Mouse (Mus musculus) left cerebral cortex, adult 11 months (tissue): ENCODE results near the gene Pkd1.

ENCODE experiments used
- DNase-seq: peaks from one replicate; pipeline ENCODE4 v3.0.0; 2022; ENCODE audit warnings: low spot score

Pkd1 gene

DNA sequence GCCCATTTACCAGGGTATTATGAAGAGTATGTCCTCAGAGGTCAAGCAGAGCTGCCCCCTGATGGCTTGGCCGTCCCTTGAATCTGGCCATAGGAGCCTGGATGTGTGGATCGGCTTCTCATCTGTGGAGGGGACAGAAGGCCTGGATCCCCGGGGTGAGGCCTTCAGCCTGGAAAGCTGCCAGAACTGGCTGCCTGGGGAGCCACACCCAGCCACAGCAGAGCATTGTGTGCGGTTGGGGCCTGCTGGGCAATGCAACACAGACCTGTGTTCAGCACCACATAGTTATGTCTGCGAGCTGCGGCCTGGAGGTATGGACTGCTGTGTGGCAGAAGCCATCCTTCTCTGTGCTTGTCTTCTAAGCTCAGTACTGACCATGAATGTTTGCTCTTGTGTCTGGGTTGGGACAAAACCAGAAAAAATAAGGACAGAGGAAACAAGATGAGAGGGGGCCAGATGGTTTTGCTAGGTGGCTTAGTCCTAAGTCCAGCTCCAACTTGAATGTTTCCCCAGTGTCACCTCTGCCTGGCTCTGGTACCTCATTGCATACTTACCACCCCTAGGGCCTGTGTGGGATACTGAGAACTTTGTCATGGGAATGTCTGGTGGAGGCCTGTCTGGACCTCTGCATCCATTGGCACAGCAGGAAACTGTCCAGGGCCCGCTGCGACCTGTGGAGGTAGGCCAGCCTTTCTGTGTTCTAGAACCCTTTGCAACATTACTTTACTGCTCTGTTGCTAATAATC, 17.6 kb downstream of the Pkd1 start:
- DNase-seq: no peak

DNA sequence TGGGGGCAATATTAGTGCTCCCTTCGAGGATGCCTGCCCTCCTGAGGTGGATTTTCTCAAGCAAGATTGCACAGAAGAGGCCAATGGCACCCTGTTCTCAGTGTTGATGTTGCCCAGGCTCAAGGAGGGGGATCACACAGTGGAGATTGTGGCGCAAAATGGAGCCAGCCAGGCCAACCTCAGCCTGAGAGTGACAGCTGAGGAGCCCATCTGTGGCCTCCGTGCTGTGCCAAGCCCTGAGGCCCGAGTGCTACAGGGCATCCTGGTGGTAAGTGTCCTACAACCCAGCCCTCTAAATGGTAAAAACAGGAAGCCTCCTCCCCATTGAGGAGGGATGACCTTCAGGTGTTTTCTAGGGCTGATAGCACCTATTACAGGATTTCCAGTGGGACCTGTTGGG, 20.2 kb downstream of the Pkd1 start:
- DNase-seq: no peak

DNA sequence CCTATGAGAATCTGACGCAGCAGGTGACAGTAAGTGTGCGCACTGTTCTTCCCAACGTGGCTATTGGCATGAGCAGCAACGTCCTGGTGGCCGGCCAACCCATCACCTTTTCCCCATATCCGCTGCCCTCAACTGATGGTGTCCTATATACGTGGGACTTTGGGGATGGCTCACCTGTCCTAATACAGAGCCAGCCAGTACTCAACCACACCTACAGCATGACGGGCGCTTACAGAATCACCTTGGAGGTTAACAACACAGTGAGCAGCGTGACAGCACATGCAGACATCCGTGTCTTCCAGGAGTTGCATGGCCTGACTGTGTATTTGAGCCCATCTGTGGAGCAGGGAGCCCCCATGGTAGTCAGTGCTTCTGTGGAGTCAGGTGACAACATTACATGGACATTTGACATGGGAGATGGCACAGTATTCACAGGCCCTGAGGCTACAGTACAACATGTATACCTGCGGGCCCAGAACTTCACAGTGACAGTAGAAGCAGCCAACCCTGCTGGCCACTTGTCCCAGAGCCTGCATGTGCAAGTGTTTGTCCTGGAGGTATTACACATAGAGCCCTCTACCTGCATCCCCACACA, 23.1 kb downstream of the Pkd1 start:
- DNase-seq: no peak

DNA sequence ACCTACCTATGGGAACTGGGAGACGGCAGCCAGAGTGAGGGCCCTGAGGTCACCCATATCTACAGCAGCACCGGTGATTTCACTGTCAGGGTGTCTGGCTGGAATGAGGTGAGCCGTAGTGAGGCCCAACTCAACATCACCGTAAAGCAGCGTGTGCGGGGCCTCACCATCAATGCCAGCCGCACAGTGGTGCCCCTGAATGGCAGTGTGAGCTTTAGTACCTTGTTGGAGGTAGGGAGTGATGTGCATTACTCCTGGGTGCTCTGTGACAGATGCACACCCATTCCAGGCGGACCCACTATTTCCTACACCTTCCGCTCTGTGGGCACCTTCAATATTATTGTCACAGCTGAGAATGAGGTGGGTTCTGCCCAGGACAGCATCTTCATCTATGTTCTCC, 24.2 kb downstream of the Pkd1 start:
- no peak for DNase-seq

DNA sequence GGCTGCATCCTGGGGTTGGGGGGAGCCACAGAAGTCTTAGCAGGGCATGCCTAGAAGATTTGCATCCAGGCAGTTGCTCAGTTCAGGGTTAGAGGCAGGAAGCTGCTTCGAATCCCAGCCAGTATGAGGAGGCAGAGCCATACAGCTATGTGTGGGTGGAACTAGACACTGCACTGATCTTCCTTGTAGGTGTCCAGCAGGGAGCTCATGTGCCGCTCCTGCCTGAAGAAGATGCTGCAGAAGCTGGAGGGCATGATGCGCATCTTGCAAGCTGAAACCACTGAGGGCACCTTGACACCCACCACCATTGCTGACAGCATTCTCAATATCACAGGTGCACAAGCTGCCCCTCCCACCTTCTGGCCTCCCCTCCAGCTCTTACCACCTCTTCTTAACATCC, 29.9 kb downstream of the Pkd1 start:
- no peak for DNase-seq

DNA sequence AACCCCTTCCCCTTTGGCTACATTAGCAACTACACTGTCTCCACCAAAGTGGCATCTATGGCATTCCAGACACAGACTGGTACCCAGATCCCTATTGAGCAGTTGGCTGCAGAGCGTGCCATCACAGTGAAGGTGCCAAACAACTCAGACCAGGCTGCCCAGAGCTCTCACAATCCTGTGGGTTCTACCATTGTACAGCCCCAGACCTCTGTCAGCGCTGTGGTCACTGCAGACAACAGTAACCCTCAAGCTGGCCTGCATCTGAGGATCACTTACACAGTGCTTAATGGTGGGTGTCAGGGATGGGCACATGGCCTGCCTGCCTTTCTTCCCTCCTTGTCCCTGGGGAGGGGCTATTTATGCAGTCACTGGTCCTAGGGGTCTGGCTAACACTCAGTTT, 30.7 kb downstream of the Pkd1 start:
- no peak for DNase-seq

DNA sequence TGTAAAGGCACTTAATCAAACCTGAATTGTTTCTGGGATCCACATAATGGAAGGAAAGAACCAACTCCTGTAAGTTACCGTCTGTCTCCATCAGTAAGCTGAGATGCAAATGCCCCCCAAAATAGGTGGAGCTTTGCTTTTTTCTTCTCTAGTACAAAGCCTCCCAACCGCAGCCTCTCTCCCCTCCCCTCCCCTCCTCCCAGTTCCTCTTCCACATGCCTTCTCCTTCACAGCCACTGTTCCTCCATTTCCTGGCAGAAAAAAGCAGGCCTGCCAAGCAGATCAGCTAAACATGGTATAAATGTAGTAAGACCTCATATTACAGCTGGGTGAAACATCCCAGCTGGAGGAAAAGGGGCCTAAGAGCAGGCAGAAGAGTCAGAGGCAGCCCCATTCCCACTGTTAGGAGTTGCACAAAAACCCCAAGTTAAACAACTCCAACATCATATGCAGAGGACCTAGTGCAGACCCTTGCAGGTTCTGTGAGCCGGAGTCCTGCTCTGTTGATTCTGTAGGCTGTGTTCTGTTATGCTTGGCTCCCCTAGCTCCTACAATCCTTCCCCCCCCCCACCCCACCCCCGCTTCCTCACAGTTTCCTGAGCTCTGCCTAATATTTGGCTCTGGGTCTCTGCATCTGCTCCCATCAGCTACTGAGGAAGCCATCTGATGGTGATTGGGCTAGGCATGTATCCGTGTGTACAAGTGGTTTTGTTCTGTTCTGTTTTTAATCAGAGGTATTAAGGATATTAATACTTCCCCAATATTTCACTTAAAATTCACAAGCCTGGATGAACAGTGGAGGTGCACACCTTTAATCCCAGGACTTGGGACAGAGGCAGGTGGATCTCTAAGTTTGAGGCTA, 34.2 kb downstream of the Pkd1 start:
- DNase-seq: no peak

DNA sequence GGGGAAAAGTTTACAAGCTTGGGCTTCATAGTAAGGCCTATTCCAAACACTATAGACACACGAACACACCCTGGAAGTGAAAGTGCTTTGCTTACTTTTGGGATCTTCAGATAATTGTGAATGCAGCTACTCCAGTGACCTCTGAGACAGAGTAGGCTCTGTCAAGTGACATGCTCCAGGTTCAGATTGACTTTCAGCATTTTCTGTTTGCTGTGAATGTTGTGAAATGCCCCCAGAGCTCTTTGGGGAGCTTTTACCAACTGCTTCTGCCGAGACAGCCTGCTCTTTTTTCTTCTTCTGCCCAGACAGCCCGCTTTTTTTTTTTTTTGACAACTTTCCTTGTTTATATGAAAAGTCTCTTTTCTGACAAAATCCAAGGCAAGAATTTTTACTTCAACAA, 34.9 kb downstream of the Pkd1 start:
- DNase-seq: no peak

DNA sequence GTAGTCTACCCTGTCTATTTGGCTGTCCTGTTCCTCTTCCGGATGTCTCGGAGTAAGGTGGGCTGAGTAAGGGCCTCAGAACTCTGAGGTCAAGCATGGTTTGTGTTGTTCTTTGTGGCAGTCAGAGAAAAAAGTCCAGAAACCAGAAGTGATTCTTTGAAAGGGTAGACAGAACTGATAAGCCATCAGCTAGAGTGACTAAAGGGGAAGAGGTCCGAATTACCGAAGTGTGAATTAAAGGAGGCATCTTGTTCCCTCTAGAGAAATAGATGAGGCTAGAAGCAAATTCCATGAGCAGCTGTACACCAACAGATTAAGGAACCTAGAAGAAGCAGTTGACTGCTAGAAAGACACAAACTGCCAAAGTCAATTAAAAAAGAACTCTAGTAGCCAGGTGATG, 36.9 kb downstream of the Pkd1 start:
- no peak for DNase-seq

DNA sequence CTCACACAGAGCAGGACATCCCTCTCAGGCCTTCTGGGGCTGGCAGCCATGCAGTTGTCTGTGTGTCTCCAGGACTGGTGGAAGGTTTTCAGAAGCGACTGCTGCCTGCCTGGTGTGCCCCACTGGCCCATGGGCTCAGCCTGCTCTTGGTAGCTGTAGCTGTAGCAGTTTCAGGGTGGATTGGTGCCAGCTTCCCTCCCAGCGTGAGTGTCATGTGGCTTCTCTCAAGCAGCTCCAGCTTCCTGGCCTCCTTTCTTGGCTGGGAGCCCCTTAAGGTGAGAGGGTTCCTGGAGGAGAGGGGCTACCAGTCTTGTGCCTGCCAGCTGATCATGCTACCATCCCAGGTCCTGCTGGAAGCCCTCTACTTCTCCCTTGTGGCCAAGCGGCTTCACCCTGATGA, 41.3 kb downstream of the Pkd1 start:
- no peak for DNase-seq

DNA sequence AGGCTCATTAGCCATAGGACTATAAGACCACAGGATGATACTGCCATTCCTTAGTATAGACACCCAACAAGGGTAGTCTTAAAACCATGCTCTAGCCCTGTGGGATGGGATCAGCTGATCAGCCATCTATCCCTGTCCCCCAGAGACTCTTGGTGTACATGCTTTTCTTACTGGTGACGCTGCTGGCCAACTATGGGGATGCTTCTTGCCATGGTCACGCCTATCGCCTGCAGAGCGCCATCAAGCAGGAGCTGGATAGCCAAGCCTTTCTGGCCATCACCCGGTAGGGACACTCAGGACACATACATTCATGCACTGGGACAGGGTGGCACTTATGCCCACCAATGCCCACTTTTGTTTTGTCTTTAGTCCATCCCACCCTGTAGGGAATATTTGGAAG, 42.1 kb downstream of the Pkd1 start:
- DNase-seq: no peak

DNA sequence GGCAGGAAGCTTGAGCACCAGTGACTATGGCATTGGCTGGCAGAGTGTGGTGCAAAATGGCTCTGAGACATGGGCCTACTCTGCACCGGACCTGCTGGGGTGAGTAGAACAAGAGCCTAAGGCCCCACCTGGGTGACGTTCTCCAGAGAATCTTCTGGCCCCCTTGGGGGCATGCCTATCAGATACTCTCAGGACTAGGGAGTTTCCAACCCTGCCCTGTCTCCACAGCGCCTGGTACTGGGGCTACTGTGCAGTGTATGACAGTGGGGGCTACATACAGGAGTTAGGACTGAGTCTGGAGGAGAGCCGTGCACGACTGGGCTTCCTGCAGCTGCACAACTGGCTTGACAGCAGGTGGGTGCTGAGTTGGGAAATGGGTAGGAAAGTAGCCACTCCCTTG, 43.6 kb downstream of the Pkd1 start:
- no peak for DNase-seq

DNA sequence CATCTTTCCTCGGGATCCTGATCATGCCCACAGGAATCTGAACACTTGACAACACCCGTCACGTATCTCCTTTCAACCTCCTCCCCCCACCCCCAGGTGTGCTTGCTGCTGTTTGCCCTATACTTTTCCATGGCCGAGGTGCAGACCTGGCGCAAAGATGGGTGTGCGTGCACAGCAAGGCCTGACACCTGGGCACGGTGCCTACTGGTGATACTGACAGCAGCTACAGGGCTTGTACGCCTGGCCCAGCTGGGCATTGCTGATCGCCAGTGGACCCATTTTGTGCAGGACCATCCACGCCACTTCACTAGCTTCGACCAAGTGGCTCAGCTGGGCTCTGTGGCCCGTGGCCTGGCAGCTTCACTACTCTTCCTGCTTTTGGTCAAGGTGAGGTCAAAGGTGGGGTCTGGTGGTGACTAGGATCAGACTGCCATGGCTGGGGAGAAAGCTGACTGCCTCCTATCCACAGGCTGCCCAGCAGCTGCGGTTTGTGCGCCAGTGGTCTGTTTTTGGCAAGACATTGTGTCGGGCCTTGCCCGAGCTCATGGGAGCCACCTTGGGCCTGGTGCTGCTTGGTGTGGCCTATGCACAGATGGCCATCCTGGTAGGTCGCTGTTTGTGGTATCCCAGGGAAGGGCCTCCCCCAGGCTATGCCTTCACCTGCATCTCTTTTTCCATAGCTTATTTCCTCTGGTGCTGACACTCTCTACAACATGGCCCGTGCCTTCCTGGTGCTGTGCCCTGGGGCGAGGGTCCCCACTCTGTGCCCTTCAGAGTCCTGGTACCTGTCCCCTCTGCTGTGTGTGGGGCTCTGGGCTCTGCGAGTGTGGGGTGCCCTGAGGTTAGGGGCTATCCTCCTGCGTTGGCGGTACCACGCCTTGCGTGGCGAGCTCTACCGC, 44.6 kb downstream of the Pkd1 start:
- no peak for DNase-seq

DNA sequence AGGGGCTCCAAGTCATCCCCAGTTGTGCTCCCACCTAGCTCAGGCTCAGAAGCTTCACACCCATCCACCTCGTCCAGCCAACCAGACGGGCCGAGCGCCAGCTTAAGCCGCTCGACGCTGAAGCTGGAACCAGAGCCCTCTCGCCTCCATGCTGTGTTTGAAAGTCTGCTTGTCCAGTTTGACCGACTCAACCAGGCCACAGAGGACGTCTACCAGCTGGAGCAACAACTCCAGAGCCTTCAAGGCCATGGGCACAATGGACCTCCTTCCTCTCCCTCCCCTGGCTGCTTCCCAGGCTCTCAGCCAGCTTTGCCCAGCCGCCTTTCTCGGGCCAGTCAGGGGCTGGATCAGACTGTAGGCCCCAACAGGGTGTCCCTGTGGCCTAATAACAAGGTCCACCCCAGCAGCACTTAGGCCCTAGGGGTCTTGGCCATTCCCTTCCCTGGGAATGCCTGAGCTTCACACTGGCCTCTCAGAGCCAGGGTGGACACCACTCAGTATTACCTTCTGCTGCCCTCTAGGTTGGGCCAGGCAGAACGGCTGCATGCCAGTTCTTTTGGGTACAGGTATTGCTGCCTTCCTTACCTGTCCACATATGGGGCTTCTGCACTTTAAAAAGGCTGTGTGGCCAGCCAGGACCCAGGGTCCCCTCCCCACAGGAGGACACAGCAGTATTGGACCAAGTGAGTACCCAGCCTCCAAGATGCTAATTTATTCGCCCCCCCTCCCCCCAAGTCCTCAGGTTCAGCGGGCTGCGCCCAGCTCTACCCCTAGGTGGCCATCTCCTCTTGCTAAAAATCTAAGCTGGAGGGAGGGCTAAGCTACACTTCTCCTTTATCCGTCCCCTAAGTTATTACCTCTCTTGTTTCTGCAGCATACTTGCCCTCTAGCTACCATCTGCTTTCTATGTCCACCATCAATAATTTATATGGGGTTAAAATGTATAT, 45.8 kb downstream of the Pkd1 start:
- DNase-seq: no peak

DNA sequence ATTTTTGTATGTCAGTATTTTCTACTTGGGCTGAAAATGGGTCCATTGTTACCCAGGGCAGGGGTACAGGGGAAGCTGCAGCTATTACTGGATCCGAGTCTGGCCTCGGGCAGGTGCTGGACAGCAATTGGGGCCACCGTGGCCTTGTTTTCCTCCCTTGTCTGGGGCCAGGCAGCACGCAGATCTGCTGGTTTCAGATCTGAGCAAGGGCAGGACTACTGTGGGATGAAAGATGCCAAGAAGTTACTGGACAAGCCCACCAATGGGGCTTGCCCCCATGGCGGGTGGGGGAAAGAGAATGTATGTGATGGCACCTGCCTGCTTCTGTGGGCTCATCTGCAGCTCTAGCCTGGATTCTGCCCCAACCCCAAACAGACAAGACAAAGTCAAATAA, 46.4 kb downstream of the Pkd1 start:
- no peak for DNase-seq

DNA sequence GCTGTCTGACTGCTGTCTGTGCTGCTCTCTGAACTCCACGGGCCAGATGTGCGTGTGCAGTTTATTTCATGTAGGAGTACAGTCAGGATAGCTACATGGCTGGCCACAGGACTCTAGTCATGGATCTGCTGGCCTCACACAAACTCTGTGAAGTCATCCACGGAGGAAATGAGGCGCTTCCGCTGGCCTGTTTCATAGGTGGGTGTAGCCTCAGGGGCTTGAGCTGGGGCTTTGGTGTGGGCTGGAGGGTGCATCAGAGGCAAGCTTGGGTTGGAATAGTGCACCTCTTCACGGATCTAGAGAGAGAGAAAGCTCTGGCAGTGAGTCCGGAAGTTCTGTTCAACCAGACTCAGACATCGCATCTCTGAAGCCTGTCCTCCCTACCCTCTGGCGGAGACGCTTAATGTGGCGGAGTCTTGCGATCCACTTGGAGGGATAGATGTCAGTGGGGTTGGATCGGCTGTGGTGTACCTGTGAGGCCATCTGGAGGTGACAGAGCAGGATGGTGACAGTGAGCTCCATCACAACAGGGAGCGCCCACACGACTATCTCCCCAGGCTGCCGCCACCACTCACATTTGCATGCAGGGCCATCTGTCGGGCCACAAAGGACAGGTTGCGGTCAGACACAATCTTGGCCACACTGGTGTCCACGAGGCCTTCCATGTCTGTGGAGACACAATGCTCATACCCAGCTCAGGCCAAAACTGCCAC, 47.0 kb downstream of the Pkd1 start:
- DNase-seq: no peak

DNA sequence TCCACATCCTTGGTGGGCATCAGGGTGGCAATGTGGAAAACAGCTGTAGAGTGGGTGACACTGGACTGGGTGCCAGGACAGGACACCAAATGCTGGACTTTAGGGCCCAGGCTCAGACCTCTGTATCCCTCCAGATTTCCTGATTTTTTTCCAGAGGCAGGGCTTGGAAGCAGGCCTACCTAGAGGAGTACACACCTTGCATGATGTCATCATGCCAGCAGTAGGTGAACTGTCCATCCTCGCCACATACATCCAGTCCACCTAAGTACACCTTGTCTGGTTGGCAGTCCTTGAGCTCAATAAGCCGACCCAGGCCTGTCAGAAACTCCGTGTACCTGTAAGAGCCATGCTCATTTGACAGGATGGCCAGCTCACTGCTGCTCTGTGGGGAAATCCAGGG, 48.4 kb downstream of the Pkd1 start:
- no peak for DNase-seq

DNA sequence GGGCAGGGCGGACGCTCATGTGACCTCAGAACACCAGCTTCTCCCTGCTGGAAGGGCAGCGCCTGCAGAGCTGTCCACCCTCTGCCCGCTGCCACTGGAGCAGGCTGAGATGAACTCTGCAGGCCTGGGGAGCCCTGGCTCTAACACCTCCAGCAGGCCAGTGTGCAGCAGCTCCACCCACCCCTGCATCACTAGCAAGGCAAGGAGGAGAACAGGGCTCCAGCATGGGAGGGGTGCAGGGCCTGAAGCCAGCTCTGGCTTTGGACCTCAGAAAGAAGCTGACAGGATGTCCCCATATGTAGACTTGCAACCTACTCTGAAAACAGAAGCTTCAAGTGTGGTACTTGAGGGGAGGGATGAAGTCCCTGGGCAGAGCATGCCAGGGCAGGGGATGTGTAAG, 50.9 kb downstream of the Pkd1 start:
- no peak for DNase-seq

DNA sequence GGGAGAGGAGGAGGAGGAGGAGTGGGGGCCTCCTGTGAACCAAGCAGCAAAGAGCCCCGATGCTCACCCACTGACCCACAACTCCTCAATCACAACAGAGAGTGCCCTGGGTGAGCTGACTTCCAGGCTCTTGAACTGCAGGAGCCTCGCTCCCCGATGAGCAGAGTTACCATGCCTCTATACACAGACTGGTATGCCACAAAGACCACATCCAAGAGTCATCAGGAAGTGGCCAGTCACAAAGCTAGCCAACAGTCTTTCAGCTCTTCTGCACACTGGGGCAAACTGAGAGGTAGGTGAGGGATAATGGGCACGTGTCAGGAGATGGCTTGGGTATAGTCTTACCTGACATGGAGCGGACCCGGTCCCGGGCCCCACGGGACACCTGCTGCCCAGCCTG, 54.3 kb downstream of the Pkd1 start:
- no peak for DNase-seq

DNA sequence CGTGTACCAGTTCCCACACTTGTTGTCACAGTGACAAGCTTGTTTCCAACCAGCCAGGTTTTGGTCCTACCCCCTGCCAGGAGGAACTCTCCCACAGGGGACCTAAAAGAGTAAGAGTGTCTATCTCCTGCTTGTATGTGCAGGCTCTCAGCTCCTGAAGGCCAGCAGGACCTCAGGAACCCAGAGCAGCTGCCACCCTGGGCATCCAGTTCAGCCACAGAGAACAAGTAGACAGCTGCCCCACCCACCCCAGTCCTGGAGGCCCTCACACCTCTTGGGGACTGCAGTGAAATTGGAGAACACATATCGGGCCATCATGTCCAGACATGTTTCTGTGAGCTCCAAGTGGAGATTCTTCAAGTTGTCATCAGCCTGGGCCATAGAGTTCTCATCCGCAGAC, 54.9 kb downstream of the Pkd1 start:
- DNase-seq: no peak
